Mouse (Mus musculus) left cerebral cortex, adult 11 months (tissue): ENCODE data around the gene Ascc1.
"Not testable (repeated sequence)": the region's sequence is repeated elsewhere in the genome, so short reads cannot be mapped to it uniquely, and the experiment has no call there.

Source experiments
- DNase-seq: peaks from one replicate; pipeline ENCODE4 v3.0.0; 2022; ENCODE audit warnings: low spot score

The Ascc1 gene

DNA sequence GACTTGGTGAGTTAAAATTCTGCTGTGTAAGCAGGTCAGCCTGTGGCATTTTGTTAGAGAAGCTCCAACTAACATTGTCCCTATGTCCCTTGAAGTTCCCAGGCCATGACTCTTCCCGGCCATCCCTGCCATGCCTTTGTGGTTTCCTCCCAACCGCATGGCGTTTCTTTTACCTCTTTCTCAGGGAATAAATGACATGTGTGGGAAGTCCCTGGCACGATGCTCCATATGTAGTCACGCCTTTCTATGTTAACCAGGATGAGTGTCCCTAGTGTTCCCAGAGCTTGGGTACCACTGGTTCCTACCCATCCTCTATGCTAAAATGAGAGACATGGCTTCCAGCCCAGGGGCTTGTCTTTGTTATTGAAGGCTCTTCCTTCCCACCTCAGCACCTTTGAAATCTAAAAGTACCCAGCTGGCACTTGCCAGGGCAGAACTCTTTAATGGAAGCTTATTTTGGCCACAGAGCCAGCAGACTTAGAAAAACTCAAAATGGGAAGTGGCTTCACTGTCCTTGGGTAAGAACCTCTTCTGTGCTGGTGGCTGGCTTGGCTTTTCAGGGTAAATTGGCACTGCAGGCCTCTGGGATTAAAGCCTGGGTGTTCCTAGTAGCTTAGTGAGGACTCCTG lies 24.8 kb upstream of the Ascc1 start:
- no peak for DNase-seq

DNA sequence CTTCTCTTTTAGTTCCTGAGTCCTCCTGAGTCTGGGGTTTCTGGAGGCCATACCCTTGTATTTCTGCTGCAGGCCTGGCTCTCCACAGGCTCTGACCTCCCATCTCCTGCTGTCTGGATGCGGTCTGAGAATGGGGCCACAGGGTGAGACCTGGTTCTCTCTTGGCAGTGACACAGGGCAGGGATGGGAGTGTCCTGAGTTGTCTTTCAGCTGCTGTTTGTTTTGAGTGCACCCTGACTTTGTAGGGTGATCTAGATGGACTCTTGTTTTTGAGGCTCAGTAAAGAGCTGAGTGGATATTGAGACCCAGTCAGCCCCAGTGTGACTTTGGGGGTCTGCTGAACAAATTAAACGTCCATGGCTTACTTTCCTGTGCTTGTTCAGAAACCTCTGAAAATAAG lies 24.2 kb upstream of the Ascc1 start:
- no peak for DNase-seq

DNA sequence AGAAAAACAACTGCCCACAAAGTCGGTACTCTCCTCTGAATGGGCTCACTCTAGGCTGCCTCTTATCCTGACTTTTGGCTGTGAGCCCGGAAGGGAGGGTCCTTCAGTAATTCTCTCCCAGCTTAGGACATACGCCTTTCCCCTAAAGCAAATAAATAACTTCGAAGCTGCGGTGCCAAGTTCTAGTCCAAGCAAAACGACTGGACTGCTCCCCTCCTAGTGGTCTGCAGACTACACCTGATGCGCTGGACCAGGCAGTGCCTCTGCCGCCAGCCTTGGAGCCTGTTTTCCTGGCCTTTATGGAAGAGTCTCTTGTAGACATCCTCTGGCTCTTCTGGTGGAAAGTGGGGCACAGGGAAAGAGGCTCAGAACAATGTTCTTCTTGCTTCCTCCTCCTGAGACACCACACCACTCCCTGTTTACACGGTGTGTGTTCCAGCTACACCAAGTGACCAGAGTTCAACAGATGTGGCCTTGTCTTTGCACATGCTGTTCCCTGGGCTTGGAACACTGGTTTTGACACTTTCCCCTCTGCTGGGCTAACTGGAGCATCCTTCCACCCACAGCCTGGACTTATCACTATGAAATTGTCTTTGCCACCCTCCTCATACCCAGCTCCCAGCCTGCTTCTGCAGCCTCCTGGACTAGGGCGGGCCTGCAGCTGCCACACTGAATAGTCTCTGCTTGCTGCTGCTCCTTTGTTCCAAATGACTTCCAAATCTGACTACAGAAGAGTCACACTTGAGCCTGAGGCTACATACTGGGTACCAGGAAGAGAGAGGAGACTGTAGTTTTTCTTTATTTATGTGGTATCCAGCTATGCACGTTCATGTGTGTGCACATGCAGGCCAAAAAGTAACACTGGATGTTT lies 23.5 kb upstream of the Ascc1 start:
- no peak for DNase-seq

DNA sequence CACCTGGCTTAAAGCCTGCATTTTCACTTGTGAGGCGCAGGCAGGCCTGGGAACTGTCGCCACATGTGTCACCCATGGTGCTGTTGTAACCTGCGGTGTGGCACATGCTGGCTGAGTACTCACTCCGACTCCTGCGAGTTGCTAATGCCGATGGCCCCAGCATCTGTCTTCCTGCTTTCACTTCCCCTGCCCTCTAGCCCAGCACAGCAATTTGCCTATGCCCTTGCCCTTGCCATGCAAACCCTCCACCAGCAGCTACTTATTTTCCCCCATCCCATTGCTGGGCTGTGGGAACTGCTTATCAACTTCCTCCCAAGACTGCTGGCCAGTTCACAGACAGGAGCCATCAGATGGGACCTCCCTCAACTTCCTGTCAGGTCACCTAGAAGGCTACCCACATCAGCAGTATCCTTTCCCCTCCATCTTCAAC lies 21.8 kb upstream of the Ascc1 start:
- DNase-seq = no peak

DNA sequence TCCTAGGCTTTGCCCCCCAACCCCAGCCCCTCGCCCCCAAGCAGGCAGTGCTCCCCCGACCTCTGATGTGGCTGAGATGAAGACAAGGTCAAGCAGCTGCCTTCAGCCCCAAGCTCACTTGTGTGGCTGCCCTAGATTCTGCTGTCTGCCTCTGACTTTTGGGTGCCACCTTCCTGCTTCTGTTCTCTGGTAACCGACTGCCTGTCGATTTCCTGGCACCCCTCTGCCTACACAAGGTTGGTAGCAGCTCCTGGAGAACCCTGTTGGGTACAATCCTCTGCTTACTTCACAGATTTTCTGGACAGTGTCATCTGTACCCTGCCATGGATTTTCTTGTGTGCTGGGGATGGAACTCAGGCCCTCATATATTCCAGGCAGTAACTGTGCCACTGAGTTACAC lies 21.3 kb upstream of the Ascc1 start:
- no peak for DNase-seq

DNA sequence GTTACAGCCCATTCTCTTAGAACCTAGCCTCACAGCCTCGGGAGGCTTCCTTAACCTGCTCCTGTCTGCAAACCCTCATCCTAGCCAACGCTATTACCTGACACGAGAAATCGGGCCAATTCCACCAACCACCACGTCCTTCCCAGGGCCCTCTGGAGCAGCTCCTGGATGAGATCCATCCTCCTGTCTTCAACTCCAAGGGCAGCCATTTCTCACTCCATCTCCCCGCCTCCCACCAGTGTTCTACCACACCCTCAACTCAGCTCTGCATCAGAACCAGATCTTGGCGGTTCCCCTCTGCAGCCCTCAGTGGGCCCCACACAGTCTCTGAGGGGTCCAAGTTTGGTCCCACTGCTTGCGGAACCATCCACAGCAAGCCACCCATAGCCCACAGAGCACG lies 20.8 kb upstream of the Ascc1 start:
- DNase-seq = no peak

DNA sequence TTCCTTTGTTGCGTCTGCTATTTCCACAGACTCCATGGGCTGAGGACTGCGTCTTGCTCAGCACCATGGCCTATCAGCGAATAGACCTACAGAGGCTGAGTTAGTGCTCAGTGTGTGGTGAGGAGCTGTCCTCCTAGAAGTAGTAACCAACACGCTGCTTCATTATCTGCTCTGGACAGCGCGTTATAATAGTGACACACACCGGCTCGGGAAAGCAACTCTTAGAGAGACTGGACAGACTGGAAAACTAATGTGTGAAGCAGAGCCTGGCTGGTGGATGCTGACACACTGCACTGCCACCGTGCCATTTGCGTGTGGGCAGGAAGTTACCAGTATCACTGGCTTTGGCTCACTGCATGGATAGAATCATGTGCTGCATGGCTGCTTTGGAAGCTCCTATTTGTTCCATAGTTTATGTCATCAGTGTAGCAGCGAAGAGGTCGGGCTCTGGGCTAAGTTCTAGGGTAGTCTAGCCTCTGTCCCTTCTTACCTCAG lies 20.2 kb upstream of the Ascc1 start:
- DNase-seq = no peak

DNA sequence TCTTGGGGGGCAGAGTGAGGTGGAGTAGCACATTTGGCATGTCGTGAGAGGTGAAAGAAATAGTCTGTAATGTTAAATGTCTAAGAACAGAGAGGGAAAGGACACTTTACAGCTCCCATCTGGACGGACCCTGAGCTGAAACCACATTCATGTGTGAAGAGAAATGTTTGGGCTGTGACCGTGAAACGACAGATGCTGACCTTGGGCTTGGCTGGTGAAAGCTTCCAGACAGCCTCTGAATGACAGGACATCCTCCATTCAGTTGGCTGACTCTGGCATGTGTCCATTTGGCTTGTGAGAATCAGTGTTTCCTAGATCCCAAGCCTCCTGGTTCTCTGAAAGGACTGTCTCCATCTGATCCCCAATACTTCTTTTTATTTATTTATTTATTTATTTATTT lies 14.6 kb upstream of the Ascc1 start:
- no peak for DNase-seq

DNA sequence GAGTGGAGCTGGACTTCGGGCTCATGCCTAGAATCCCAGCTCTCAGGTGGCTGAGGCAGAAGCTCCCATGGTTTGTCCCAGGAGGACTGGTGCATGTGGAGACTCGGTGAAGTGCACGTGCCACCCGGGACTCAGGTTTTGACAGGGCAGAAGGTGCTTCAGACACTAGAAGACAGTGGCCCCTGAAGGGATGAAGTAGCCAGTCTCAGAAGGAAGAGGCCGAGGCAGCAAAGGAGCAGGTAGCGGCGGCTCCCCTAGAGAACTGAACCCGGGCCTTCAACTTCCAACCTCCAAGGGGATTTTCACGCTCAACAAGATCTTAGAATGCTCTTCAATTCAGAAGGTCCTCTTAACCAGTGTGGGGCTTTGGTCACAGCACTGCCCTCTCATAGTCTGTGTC lies 12.2 kb upstream of the Ascc1 start:
- DNase-seq = no peak

DNA sequence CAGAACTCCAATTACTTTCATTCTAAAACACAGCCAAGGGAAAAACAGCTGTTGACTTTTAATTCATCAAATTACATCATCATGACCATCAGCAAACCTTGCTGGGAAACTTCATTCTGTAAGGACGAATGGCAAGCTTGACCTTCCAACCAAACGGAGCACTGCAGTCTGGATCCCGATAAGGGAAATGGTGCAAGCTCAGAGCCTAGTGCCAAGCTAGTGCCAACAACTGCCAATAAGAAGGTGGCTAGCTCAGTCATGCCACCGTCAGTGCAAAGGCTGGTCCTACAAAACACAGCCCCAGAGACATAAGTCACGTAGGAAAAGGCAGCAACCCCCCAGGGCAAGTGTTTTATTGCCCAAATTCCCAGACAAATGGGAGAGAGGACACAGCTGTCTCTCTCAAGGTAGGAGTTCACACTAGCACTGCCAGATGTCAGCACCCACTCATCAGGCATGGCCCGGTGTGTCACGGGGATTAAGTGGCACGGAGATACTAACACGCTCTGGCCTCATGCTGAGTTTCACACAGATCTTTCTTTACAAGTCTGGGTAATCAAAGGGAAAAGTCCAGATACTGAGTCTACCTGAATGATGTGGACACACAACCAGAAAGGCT lies 11.2 kb upstream of the Ascc1 start:
- no peak for DNase-seq

DNA sequence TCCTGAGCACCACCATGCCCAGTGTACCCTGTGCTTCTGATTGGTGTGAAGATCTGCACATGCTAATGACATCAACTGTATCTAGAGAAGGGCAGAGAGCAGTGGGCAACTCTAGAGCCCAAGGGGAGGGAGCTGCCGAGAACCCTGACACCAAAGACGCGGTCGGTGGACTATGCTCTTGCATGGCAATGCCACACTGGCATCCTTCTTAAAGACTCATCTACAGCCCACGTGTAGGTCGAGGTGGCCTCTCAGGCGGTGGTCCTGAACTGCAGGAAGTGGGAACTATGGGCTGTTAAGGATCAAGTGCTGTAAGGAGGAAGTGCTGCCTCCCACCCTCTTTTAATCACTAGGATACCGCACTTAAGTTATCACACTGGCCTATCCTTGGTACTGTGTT lies 10.6 kb upstream of the Ascc1 start:
- no peak for DNase-seq

DNA sequence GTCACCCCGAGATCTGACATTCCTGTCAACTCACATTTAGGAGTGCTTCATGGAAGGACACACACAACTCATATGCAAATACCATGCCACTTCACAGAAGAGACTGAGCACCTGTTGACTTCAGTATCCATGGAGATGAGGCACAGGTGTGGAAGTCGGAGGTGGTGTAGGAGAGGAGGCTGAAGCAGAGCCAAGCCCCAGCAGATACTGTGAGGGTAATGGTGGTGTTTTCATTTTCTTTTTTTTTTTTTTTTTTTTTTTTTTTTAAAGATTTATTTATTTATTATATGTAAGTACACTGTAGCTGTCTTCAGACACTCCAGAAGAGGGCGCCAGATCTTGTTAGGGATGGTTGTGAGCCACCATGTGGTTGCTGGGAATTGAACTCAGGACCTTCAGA lies 8.8 kb upstream of the Ascc1 start:
- DNase-seq = not testable (repeated sequence)

DNA sequence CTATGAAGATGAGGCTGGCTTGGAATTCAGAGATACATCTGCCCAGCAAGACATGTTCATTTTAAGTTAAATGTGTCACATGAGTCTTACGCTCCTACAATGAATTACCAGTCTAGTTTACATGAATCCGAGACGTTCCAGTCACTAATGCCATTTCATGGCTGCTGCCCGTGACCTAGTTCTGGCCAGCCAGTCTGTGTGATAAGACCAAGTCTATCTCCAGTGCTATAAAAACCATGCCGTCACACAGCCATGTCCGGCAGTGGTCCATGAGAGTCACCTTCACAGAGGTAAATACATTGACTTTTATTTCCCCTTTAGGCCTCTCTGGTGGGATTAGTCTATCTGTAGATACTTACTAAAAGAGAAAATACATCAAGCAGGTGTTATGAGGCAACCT lies 6.7 kb upstream of the Ascc1 start:
- no peak for DNase-seq

DNA sequence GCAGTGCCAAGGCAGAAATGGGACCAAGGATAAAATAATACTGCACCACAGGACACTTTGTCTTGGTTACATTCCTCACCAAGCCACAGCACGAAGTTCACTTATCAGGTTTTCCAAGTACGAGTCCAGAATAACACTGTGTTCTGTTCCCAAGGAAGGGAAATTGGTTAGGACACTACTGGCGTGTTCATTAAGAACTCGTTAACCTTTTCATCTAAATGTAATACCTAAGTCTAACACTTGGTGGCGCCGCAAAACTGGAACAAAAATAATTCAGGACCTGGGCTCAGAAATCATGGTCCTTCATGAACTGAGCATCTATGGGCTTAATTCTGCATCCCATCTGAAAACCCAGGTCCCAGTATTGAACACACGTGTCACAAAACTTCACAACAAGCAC lies 5.0 kb upstream of the Ascc1 start:
- no peak for DNase-seq

DNA sequence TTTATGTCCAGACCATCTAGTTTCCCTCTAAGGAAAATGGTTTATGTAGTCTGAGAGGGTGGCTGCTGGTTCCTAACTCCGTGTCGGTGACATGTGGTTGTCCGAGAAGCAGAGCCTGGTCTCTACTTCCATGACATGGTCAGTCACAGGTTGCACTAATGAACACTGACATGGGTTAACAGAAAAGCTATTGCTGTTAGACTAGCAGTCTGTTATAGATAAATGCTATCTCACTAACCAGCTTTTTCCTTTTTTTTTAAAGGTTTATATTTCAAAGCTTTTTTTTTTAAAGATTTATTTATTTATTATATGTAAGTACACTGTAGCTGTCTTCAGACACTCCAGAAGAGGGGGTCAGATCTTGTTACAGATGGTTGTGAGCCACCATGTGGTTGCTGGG lies 3.5 kb upstream of the Ascc1 start:
- no peak for DNase-seq

DNA sequence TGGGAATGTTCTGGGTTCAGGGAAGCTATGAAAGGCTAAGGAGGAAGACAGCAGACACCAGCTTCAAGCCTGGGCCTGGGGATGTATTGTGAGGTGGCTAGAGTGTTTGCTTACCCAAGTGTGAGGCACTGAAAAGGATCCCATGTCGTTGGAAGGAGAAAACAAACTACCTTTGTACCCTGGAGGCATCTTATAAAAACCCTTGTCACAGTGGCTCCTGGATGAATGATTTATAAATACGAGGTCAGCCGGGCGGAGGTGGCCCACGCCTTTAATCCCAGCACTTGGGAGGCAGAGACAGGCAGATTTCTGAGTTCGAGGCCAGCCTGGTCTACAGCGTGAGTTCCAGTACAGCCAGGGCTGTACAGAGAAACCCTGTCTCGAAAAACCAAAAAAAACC lies 942 bp upstream of the Ascc1 start:
- not testable (repeated sequence) for DNase-seq

DNA sequence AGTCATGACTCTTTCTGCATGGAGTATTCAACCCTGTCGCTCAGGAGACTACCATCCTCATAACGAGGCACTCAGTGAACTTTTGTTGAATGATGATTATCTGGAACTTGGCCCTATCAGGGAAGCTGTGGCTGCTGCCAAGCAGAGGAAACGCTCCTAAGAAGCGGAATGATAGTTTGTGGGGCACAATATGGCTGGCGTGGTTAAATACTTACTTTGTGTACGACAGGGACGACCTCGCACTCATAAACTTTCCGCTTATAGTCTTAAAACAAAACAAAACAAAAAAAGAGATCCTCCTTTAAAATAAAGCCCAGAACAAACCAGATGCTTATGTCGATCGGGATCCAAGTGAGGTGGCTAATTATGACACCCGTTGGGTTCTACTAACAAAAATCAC lies 402 bp upstream of the Ascc1 start:
- DNase-seq = no peak

DNA sequence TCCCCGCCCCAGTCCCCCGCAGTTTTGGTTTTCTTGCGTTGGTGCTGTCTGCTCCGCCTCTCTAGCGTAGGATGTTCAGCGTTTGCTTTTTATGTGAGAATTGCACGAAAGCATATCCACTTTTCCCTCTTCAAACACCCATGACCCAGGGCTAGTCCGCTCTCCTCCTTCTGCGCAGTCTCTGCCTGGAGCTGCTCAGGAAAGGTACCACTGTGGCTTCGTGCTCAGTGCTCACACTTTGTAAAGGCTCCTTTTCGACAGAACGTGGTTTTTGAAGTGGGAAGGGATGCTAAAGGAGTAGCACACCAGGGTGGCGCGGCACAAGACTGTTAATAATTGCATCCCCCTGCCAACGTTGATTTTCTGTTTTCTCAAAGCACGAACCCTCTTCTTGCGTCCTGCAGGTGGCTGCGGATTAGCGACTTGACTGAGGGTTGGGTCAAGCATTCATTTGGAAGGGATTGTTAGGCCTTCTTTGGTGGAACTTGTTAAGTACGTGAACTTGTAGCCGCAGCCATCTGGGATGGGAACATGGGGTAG lies 678 bp downstream of the Ascc1 start:
- DNase-seq = no peak

DNA sequence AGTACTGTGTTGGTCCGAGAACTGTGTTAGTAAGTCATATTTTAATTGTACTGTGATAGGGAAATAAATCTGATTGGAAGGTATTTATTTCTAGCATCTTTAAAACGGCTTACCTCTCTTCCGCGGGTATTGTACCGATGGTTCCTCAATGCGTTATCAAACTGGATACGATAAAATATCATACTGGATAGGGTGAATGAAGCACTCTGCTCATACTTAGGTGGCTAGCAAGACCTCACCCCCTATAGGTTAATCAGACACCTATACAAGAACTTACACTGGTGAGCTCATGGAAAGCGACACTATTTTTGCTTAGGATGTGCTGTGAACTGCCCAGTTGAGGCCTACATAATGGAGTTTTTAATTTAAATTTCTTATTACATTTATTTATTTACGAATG lies 1.2 kb downstream of the Ascc1 start:
- no peak for DNase-seq

DNA sequence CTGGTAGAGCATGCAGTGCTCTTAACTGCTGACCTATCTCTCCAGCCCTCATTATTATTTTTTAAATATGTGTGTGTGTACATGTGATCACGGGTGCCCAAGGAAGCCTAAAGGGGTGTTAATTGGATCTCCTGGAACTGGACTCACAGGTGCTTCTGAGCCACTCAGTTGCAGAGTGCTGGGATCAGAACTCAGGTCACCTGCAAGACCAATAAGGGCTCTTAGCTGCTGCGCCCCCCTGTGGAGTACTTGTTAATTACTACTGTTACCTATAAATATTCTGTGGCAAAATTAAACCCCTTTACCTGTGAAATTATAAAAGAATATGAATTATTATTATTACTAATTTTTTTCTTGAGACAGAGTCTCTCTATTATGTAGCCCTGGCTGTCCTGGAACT lies 2.7 kb downstream of the Ascc1 start:
- DNase-seq = no peak

DNA sequence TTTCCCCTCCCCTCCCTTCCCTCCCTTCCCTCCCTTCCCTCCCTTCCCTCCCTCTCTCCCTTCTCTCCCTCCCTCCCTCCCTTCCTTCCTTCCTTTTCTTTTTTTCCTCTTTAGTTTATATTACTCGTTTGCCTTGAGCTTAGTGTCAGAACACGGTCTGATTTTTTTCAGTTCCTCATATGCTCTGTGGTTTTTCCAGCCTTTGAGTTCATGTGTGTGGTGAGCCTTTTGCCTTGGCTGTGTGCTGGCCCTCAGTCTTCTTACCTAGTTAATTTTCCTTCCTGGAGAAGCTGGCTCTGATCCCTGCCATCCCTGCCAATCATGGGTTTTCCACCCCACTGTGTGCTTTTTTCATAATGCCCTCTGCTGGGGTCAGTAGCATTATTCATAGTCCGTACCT lies 6.5 kb downstream of the Ascc1 start:
- DNase-seq = no peak

DNA sequence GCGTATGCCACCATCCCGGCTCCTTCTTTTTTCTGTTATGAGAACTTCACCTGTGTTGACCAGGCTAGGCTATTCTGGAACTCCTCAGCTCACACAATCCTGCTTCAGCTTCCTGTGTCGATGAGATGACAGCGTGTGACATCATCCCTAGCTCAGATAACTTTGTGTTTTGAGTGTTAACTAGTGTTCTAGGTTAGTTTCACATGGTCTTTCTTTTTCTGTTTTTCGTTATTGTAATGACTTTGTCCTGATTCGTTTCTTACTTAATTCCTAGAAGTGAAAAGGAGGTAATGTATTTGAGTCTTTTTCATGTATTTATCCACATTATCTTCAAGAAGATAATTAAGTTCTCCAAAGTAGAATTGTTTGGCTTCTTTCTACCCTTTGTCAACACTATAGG lies 13.6 kb downstream of the Ascc1 start:
- DNase-seq = no peak

DNA sequence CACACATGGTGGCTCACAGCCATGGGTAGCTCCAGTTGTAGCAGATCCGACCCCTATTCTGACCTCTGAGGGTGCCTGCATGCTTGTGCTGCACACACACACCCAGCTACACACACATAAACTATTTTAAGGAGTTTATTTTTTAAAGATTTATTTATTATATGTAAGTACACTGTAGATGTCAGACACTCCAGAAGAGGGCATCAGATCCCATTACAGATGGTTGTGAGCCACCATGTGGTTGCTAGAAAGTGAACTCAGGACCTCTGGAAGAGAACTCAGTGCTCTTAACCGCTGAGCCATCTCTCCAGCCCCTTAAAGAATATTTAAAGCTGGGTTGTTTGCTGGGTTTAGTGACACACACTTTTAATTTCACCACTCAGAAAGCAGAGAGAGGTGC lies 16.7 kb downstream of the Ascc1 start:
- no peak for DNase-seq
